Mouse (Mus musculus): ENCODE data around the gene Mak.

The Mak gene

GRCm38 (mm10) chr13:41079421-41079780 lies at the start of gene Mak:
Mak (minus strand) TSS chr13:41079706.
- DNase-seq (ENCODE audit: low read depth, low spot score): peak; percentile 70

GRCm38 (mm10) chr13:41129061-41129460 lies 49.6 kb upstream of the Mak start:
- no peak for DNase-seq (ENCODE audit: low read depth, low spot score)

DNA sequence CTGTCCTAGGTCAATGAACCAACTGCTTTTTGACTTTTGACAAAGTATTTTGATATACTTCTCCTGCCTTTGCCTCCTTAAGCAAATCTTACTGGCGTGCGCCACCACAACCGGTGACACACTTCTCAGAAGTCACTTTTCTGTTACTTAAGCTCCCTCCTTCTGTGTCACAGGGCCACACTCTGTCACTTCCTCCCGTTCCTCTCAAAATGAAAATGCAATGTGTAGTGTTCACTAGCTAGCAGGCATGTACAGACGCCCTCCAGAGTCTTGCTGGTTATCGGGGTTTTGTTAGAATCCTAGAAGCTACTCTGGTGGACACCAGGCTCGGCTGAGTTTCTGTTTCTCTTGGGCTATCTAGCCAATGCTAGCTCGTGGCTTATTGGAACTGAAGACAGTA lies 48.8 kb upstream of the Mak start:
- DNase-seq (ENCODE audit: low read depth, low spot score): no peak

DNA sequence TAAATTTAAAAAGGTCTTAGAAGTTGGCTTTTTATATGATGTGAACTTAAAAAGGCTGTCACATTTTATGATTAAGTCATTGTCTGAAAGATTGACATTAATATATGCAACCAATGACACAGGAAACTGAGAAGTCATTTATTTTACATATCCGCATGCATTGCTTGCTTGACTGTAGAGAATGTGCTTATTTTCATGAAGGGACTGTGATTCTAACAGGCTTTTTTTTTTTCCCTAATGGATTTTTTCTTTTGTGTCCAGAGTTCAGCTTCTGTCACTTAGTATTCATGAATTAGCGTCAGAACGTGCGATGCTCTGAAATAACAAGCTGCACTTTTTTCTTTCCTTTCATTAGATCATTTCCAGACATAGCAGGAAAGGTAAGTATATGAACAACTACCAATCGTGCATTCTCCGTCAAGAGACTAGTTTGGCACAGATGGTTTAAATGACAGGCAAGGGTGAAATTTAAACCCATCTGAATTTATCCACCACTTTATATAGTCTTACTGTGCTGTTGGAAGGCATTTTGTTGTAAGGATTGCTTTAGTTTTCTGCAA lies 44.2 kb upstream of the Mak start:
- DNase-seq (ENCODE audit: low read depth, low spot score): no peak

DNA sequence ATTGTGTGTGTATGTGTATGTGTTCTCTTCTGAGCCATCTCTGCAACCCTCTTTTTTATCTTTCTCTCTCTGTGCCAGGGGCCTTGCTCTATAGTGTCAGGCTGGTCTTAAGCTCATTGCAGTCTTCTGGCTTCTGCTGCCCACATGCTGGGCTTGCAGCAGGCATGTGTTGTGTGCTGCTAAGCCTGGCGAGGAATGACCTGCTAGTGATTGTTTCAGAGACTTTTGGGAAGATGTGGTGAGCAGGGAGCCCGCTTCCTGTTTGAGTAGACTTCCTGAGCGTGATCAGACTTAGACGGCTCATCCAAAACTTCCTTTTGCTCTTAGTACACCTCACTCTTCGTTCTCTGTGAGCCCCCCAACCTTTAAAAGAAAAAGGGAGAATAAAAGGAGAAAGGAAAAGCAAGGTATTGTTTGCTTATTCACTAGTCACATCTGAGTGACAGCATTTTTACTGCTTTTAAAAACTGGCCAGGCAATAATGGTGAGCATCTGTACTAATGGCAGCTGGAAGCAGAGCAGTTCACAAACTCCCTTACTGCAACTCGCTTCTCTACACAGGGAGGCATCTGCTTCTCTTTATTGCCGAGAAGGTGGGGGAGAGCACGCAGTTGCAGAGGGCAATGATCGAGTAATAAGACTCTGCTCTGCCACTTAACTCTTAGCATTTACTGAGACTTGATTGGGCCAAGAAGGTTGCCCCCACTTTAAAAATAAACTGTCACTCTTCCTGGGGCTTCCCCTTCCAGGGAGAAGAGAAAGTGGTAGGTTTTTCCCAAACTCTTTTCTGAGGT lies 39.8 kb upstream of the Mak start:
- no peak for DNase-seq (ENCODE audit: low read depth, low spot score)

GRCm38 (mm10) chr13:41113940-41114339 lies 34.4 kb upstream of the Mak start, which contains the start of gene Sycp2l:
Sycp2l (plus strand) TSS chr13:41114307.
- no peak for DNase-seq (ENCODE audit: low read depth, low spot score)

GRCm38 (mm10) chr13:41110935-41111334 lies 31.4 kb upstream of the Mak start, which contains the start of gene Gcm2:
Gcm2 (minus strand) TSS chr13:41111035.
- DNase-seq (ENCODE audit: low read depth, low spot score): no peak

GRCm38 (mm10) chr13:41105541-41105940 lies 26.0 kb upstream of the Mak start:
- DNase-seq (ENCODE audit: low read depth, low spot score): no peak

- DNase-seq (ENCODE audit: low read depth, low spot score): no peak
Measured at GRCm38 (mm10) chr13:41103841-41104525, 24.5 kb upstream of the Mak start.

DNA sequence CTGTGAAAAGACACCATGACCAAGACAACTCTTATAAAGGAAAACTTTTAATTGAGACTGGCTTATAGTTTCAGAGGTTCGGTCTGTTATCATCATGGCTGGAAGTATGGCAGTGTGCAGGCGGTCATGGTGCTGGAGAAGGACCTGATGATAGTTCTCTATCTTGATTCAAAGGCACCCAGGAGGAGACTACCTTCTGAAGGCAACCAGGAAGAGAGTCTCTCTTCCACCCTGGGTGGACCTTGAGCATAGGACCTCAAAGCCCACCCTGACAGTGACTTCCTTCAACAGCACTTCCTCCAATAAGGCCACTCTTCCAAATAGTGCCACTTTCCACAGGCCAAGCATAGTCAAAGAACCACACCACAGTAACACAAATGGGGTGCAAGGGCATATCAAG lies 20.5 kb upstream of the Mak start:
- DNase-seq (ENCODE audit: low read depth, low spot score): no peak

- DNase-seq (ENCODE audit: low read depth, low spot score): no peak
Measured at GRCm38 (mm10) chr13:41098325-41098724, 18.8 kb upstream of the Mak start.

GRCm38 (mm10) chr13:41097324-41098058 lies 18.0 kb upstream of the Mak start:
- no peak for DNase-seq (ENCODE audit: low read depth, low spot score)

GRCm38 (mm10) chr13:41094160-41094559 lies 14.7 kb upstream of the Mak start:
- no peak for DNase-seq (ENCODE audit: low read depth, low spot score)

- no peak for DNase-seq (ENCODE audit: low read depth, low spot score)
Measured at GRCm38 (mm10) chr13:41091271-41091670, 11.8 kb upstream of the Mak start.

GRCm38 (mm10) chr13:41088746-41089145 lies 9.2 kb upstream of the Mak start:
- no peak for DNase-seq (ENCODE audit: low read depth, low spot score)

DNA sequence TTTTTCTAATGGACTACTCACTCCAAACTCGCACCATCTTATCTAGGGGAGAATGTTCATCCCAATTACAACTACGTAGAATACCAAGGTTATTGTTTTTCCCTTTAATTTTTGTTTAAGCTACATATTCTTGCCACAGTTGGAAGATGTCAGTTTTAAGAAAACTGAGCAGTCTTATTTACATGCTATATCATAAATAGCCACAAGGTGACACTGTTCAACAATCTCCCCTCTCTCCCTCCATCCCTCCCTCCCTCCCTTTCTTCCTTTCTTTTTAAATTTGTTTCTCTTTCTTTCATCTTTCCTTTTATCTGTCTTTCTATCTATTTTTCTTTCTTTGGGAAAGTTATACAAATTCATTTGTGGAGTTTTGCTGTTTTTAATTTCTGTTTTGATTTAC lies 5.6 kb upstream of the Mak start:
- no peak for DNase-seq (ENCODE audit: low read depth, low spot score)

- no peak for DNase-seq (ENCODE audit: low read depth, low spot score)
Measured at GRCm38 (mm10) chr13:41084521-41084920, 5.0 kb upstream of the Mak start.

GRCm38 (mm10) chr13:41080700-41081099 lies 1.2 kb upstream of the Mak start:
- DNase-seq (ENCODE audit: low read depth, low spot score): no peak

GRCm38 (mm10) chr13:41079859-41080258 lies 353 bp upstream of the Mak start:
- DNase-seq (ENCODE audit: low read depth, low spot score): no peak

GRCm38 (mm10) chr13:41078690-41079420 lies 651 bp downstream of the Mak start:
- no peak for DNase-seq (ENCODE audit: low read depth, low spot score)

DNA sequence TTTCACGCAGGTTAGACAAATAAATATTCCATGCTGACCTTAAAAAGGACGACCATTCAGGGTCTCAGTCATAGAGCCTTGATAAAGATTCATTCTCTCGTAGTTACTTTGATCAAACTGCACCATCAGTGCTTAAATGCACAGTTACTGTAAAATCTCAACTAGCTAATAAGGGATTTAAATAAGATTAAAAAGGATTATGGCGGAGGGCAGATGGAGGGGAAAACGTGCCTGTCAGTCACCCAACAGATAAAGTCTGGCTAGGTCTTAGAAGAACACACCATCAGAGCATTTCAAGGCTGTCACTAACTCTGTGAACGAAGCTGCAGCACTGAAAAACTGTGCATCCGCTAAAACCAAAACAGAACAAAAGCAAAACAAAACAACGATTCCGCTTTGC lies 1.6 kb downstream of the Mak start:
- DNase-seq (ENCODE audit: low read depth, low spot score): no peak
